1 mouse cellular context compared by ENCODE assay signal in genomic region chr11:77508068-77509021, GRCm38 (mm10).
TF ChIP-seq lines count a peak whose summit lies in the region.

No protein-coding gene starts in this region.

TF ChIP-seq in MEL, 35 proteins besides CTCF, POLR2A, EP300 and RAD21 (continued from another document):
- TF ChIP-seq CHD1 (IDR thresholded peaks at IDR 0.05; ENCODE audit: low read depth, low read length) (no peak), MAZ (IDR thresholded peaks at IDR 0.05; ENCODE audit: low read depth, low read length) (peak; percentile 84; the same call in 1 of the 2 replicates), MYC (IDR thresholded peaks at IDR 0.05; ENCODE audit: low read depth, low read length) (peak; percentile 99), ZC3H11A (IDR thresholded peaks at IDR 0.05; ENCODE audit: low read depth, low read length) (peak; percentile 78)
